Mouse (Mus musculus) liver, embryonic 14.5 days (tissue): ENCODE data around the gene 4931414P19Rik.

Source experiments
- CTCF ChIP-seq: IDR thresholded peaks from 2 replicates; pipeline ENCODE4 v1.5.1; 2016; ENCODE audit warnings: antibody characterized with exemption, low read depth, control low read depth
- EP300 ChIP-seq: IDR thresholded peaks from 2 replicates; pipeline ENCODE4 v1.6.1; 2016; ENCODE audit warnings: antibody characterized with exemption, low read depth

- no peak for TF ChIP-seq CTCF
- TF ChIP-seq EP300: no peak
Observed at GRCm38 (mm10) chr14:54575031-54575430, 30.8 kb downstream of the 4931414P19Rik start.
